Mouse (Mus musculus) heart, embryonic 16.5 days (tissue): ENCODE data around the gene Ptpru. TPM values are rescaled to one million over a fixed set of nuclear protein-coding genes. Genes with fewer than 3 reads are reported as not detected.
A peak's percentile ranks its signal among the peaks of the same experiment; 100 is the strongest.

ENCODE experiments used
- ATAC-seq: fragments of 200-750 bp; cut with Nextera tagmentation; replicated peaks from 2 replicates; pipeline ENCODE4 v1.8.0; 2017; ENCODE audit warnings: moderate number of reproducible peaks; ENCODE audit not compliant: insufficient read depth, low FRiP score; ENCODE audit errors: extremely low read depth
- H3K27ac ChIP-seq: fragments of 300-500 bp; sonication (generic); 2 replicates; pipeline ENCODE4 v1.5.1; 2014; ENCODE audit warnings: mild to moderate bottlenecking, low read length, control low read depth, moderate library complexity
- H3K27me3 ChIP-seq: fragments of 300-500 bp; sonication (generic); 2 replicates; pipeline ENCODE4 v1.6.1; 2014; ENCODE audit warnings: low read length, mixed read lengths; ENCODE audit not compliant: control insufficient read depth, insufficient read depth
- H3K36me3 ChIP-seq: fragments of 300-500 bp; sonication (generic); 2 replicates; pipeline ENCODE4 v1.6.1; 2014; ENCODE audit not compliant: control insufficient read depth, insufficient read depth
- H3K4me1 ChIP-seq: fragments of 300-500 bp; sonication (generic); 2 replicates; pipeline ENCODE4 v1.6.1; 2014; ENCODE audit warnings: low read length, mixed read lengths; ENCODE audit not compliant: control insufficient read depth, insufficient read depth
- H3K4me2 ChIP-seq: fragments of 300-500 bp; sonication (generic); 2 replicates; pipeline ENCODE4 v1.6.1; 2014; ENCODE audit warnings: low read depth, mild to moderate bottlenecking, control low read depth, low read length
- H3K4me3 ChIP-seq: fragments of 300-500 bp; sonication (generic); 2 replicates; pipeline ENCODE4 v1.5.1; 2014; ENCODE audit warnings: mild to moderate bottlenecking, control low read depth, low read length
- H3K9ac ChIP-seq: fragments of 300-500 bp; sonication (generic); 2 replicates; pipeline ENCODE4 v1.6.1; 2014; ENCODE audit warnings: low read length, control low read depth
- H3K9me3 ChIP-seq: fragments of 300-500 bp; sonication (generic); replicated peaks from 2 replicates; pipeline ENCODE4 v1.6.1; 2016; ENCODE audit warnings: low read length; ENCODE audit not compliant: control insufficient read depth
- WGBS: fragments of 180-500 bp; shearing (Covaris S2); extraction: QIAGEN DNeasy Blood & Tissue Kit; methylation state at CpG from one replicate; pipeline ENCODE4 v1.1.7; 2014; 5-methylcytosine and 5-hydroxymethylcytosine counted together
- polyA plus RNA-seq: library from polyadenylated mRNA; unstranded; fragments of >200 nt; fragmentation: Nextera tagmentation; extraction: Ambion mirVana; gene quantifications from 2 replicates; pipeline ENCODE4 v1.2.1, GENCODE M21; 2015

The Ptpru gene
- polyA plus RNA-seq, 1 experiment from 2014 or later: 1.5 TPM

- Histone ChIP-seq H3K36me3 (no peaks in the 10 kb centered on the region), H3K4me2 (peak within 1 kb of the TSS; percentile 91), H3K9ac (peak within 1 kb of the TSS; percentile 100), H3K27ac (peak within 1 kb of the TSS; percentile 100), H3K27me3 (no peaks in the 10 kb centered on the region), H3K4me3 (peak within 1 kb of the TSS; percentile 100), H3K9me3 (no peaks in the 10 kb centered on the region), H3K4me1 (peaks cover 35% of the 10 kb centered on the region)
- peak; percentile 96 for ATAC-seq
- under 1% methylated on average over 91 of the region's 116 CpGs for WGBS
Observed at GRCm38 (mm10) chr4:131873293-131874168, 35.4 kb upstream of the Ptpru start, which contains the start of gene Srsf4. Gene Srsf4, plus strand, starts transcription at chr4:131873617.

GRCm38 (mm10) chr4:131872672-131873292 is 34.7 kb upstream of the Ptpru start:
- ATAC-seq: no peak
- WGBS: 10% methylated on average over 11 of the region's 11 CpGs
- peak overlapping the region; percentile 88 for H3K9ac ChIP-seq

GRCm38 (mm10) chr4:131861341-131861739 is 23.3 kb upstream of the Ptpru start:
- no peaks in the 10 kb centered on the region for H3K4me1 ChIP-seq
- H3K9ac ChIP-seq: no peak overlapping the region
- H3K4me2 ChIP-seq: no peak overlapping the region
- H3K9me3 ChIP-seq: no peaks in the 10 kb centered on the region
- H3K4me3 ChIP-seq: no peak overlapping the region
- H3K36me3 ChIP-seq: peaks cover 13% of the 10 kb centered on the region
- peak overlapping the region; percentile 33; the same call in 1 of the 2 replicates for H3K27ac ChIP-seq
- H3K27me3 ChIP-seq: no peaks in the 10 kb centered on the region
- ATAC-seq: 0 out of 2 replicates have a peak, but pooled peaks have one; percentile 28
- WGBS: 73% methylated on average over 4 of the region's 4 CpGs

More at GRCm38 (mm10) chr4:131872672-131873292, 34.7 kb upstream of the Ptpru start:
- Histone ChIP-seq H3K27me3 (no peaks in the 10 kb centered on the region), H3K4me1 (peaks cover 35% of the 10 kb centered on the region), H3K36me3 (no peaks in the 10 kb centered on the region), H3K4me2 (peak overlapping the region; percentile 74), H3K4me3 (peak overlapping the region; percentile 100), H3K27ac (peak overlapping the region; percentile 81), H3K9me3 (no peaks in the 10 kb centered on the region)

DNA sequence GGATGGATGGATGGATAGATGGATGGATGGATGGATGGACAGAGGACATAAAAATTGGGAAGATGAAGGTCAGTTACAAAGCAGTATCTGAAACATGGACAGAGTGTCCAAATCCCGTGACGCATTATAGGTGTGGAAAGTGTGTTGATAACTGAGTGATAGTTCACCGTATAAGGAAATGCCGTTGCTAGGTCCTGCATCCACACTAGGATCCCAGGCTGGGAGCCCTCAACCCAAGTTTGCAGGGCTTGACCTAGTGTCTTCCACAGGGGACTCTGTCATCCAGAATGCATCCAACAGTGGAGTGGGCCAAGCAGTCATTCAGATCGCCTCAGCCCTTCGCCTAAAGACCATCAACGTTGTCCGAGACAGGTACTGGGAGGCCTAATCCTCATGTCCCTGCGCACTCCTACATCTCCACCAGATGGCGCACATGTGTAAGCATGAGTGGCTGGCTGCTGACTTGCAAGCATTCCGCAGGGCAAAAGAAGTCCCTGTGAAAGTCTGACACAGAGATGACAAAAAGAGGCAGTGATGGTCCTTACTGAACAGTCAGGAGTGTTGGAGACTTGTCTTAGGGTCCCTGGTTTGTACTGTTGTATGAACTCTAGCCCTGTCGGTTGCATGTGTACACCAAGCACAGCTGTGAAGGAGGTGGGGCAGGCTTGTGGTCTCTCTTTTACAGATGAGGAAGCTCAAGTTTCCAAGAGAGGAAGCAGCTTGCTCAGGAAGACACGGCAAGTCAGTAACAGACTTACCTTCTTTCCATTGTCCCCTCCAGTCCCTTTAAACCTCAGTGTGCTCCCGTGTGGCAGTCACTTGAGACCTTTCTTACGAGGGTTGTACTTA is 22.6 kb upstream of the Ptpru start:
- Histone ChIP-seq H3K36me3 (peaks cover 13% of the 10 kb centered on the region), H3K27ac (peak overlapping the region; percentile 33; the same call in 1 of the 2 replicates), H3K27me3 (no peaks in the 10 kb centered on the region), H3K4me3 (no peak overlapping the region), H3K4me1 (no peaks in the 10 kb centered on the region), H3K9me3 (no peaks in the 10 kb centered on the region), H3K4me2 (no peak overlapping the region), H3K9ac (no peak overlapping the region)
- WGBS: 40% methylated on average over 15 of the region's 15 CpGs
- 0 out of 2 replicates have a peak, but pooled peaks have one; percentile 49 for ATAC-seq

DNA sequence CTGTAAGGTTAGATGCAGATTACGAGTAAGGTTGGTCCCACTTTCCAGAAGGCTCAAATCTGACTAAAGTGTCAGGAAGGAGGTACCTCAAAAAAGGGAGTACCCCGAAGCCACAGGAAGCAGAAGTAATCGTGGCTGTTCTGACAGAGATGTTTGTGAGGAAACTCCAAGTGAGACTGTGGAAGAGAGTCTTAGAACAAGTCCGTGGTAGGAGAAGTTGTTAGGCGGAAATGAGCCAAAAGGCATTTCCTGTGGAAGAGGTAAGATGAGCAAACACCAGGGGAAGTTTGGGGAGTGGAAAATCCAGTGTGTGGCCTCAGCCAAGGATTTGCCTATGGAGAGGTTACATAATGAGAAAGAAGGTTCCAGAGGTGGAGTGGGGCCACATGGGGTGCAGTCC is 16.9 kb upstream of the Ptpru start:
- peaks cover 6% of the 10 kb centered on the region for H3K4me1 ChIP-seq
- no peak overlapping the region for H3K4me2 ChIP-seq
- no peak for ATAC-seq
- 65% methylated on average over 5 of the region's 5 CpGs for WGBS
- no peaks in the 10 kb centered on the region for H3K9me3 ChIP-seq
- no peaks in the 10 kb centered on the region for H3K27me3 ChIP-seq
- H3K4me3 ChIP-seq: no peak overlapping the region
- H3K27ac ChIP-seq: no peak overlapping the region
- H3K9ac ChIP-seq: no peak overlapping the region
- no peaks in the 10 kb centered on the region for H3K36me3 ChIP-seq

GRCm38 (mm10) chr4:131849986-131850638 is 12.0 kb upstream of the Ptpru start:
- H3K9ac ChIP-seq: no peak overlapping the region
- 28% methylated on average over 5 of the region's 5 CpGs for WGBS
- H3K4me2 ChIP-seq: peak overlapping the region; percentile 36
- H3K4me3 ChIP-seq: no peak overlapping the region
- peak overlapping the region; percentile 86 for H3K27ac ChIP-seq
- peak; percentile 79 for ATAC-seq
- no peaks in the 10 kb centered on the region for H3K27me3 ChIP-seq
- no peaks in the 10 kb centered on the region for H3K36me3 ChIP-seq
- no peaks in the 10 kb centered on the region for H3K9me3 ChIP-seq
- peaks cover 12% of the 10 kb centered on the region for H3K4me1 ChIP-seq

DNA sequence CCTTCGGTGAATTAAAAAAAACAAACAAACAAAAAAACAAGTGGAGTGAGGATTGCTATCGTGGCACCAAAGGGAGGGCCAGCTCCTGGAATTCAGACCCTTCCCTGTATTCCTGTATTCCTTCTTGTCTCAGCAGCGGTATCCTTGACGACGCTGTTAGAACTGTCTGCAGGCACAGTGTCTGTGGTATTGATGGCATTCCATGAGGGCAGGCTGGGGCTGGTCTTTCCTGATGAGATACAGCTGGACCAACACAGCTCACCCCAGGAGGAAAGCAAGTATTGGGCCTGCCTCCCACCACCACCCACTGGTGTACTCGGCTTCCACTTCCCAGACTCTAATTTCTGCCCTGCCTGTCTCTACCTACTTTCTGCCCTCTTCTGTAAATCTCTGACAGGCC is 10.0 kb upstream of the Ptpru start:
- H3K27ac ChIP-seq: no peak overlapping the region
- no peak overlapping the region for H3K4me2 ChIP-seq
- H3K9ac ChIP-seq: no peak overlapping the region
- ATAC-seq: no peak
- peaks cover 22% of the 10 kb centered on the region for H3K4me1 ChIP-seq
- H3K36me3 ChIP-seq: no peaks in the 10 kb centered on the region
- no peaks in the 10 kb centered on the region for H3K9me3 ChIP-seq
- no peaks in the 10 kb centered on the region for H3K27me3 ChIP-seq
- 65% methylated on average over 6 of the region's 6 CpGs for WGBS
- H3K4me3 ChIP-seq: no peak overlapping the region

DNA sequence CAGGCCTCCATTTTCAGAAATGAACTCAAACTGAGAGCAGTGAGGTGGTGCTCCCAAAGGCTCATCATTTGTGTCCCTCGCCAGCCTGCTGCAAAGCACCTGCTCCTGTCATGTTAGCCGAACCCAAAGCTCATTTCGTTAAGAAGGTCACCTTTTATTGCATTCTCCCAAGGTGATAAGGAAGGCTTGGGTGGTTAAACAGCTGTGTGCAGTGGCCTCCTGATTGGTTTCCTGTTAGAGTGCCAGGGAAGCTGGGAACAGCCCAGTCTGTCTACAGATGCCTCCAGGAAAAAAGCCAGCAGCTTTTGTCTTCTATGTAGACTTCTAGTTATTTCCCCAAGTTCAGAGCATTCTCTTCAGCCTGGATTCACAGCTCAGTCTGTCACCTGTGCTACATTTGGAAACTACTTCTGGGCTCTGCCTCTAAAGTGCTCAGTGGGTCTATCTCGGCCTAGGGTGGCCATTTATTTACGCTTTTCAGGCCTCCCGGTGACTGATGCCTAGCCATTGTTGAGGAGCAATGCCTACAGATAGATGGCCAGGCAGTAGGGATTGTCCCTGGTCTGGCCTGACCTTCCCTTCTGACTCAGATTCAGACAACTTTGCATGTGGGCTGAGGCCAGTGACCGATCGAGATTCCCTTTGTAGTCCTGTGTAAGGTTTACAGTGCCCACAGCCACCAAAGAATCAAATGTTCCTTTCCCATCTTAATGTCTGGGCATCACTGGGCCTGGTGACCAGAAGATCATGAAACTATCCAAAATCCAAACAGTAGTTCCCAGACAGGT is 8.1 kb upstream of the Ptpru start:
- Histone ChIP-seq H3K27ac (no peak overlapping the region), H3K4me3 (no peak overlapping the region), H3K4me2 (no peak overlapping the region), H3K9me3 (no peaks in the 10 kb centered on the region), H3K4me1 (peaks cover 22% of the 10 kb centered on the region), H3K27me3 (peaks cover 7% of the 10 kb centered on the region), H3K36me3 (no peaks in the 10 kb centered on the region), H3K9ac (no peak overlapping the region)
- ATAC-seq: no peak
- WGBS: 79% methylated on average over 8 of the region's 8 CpGs
